Mouse (Mus musculus): ENCODE measurements around the gene B9d2.

The B9d2 gene

GRCm38 (mm10) chr7:25676085-25676781 is 4.3 kb upstream of the B9d2 start:
- H3K9me3 ChIP-seq (ENCODE audit: low read length): no peaks in the 10 kb centered on the region
- peaks cover 14% of the 10 kb centered on the region for H3K36me3 ChIP-seq (ENCODE audit: insufficient read depth, low read length)
- peaks cover 48% of the 10 kb centered on the region for H3K4me1 ChIP-seq (replicated peaks; ENCODE audit: low read depth, low read length)
- TF ChIP-seq NANOG (IDR thresholded peaks at IDR 0.05; ENCODE audit: borderline replicate concordance, low read length) (no peak), CTCF (conservative IDR thresholded peaks at IDR 0.05; ENCODE audit: low read length) (no peak), POU5F1 (IDR thresholded peaks at IDR 0.05; ENCODE audit: borderline replicate concordance, low read length) (no peak)
- H3K27me3 ChIP-seq (ENCODE audit: insufficient read depth, low read length): peaks cover 46% of the 10 kb centered on the region
- no peak overlapping the region for H3K4me3 ChIP-seq (replicated peaks; ENCODE audit: low read length)

- Histone ChIP-seq H3K4me1 (replicated peaks; ENCODE audit: low read depth, low read length) (peaks cover 48% of the 10 kb centered on the region), H3K4me3 (replicated peaks; ENCODE audit: low read length) (no peak overlapping the region), H3K9me3 (ENCODE audit: low read length) (no peaks in the 10 kb centered on the region), H3K36me3 (ENCODE audit: insufficient read depth, low read length) (peaks cover 6% of the 10 kb centered on the region), H3K27me3 (ENCODE audit: insufficient read depth, low read length) (peaks cover 46% of the 10 kb centered on the region)
- TF ChIP-seq CTCF (conservative IDR thresholded peaks at IDR 0.05; ENCODE audit: low read length) (no peak), POU5F1 (IDR thresholded peaks at IDR 0.05; ENCODE audit: borderline replicate concordance, low read length) (no peak), NANOG (IDR thresholded peaks at IDR 0.05; ENCODE audit: borderline replicate concordance, low read length) (no peak)
These were observed 3.6 kb upstream of the B9d2 start for GRCm38 (mm10) chr7:25677013-25677412.

- peaks cover 60% of the 10 kb centered on the region for H3K4me1 ChIP-seq (replicated peaks; ENCODE audit: low read depth, low read length)
- TF ChIP-seq CTCF (conservative IDR thresholded peaks at IDR 0.05; ENCODE audit: low read length) (no peak), POU5F1 (IDR thresholded peaks at IDR 0.05; ENCODE audit: borderline replicate concordance, low read length) (no peak), NANOG (IDR thresholded peaks at IDR 0.05; ENCODE audit: borderline replicate concordance, low read length) (no peak)
These were observed 609 bp upstream of the B9d2 start for GRCm38 (mm10) chr7:25679971-25680370.

GRCm38 (mm10) chr7:25681341-25682231 is 1.0 kb downstream of the B9d2 start:
- H3K36me3 ChIP-seq (ENCODE audit: insufficient read depth, low read length): peaks cover 5% of the 10 kb centered on the region; the same call in 1 of the 2 replicates
- no peaks in the 10 kb centered on the region for H3K9me3 ChIP-seq (ENCODE audit: low read length)
- H3K4me3 ChIP-seq (replicated peaks; ENCODE audit: low read length): no peak overlapping the region
- H3K27me3 ChIP-seq (ENCODE audit: insufficient read depth, low read length): peaks cover 31% of the 10 kb centered on the region
- TF ChIP-seq POU5F1 (IDR thresholded peaks at IDR 0.05; ENCODE audit: borderline replicate concordance, low read length): no peak
- TF ChIP-seq CTCF (conservative IDR thresholded peaks at IDR 0.05; ENCODE audit: low read length): no peak
- TF ChIP-seq NANOG (IDR thresholded peaks at IDR 0.05; ENCODE audit: borderline replicate concordance, low read length): no peak
- H3K4me1 ChIP-seq (replicated peaks; ENCODE audit: low read depth, low read length): peaks cover 62% of the 10 kb centered on the region

More at GRCm38 (mm10) chr7:25679971-25680370, 609 bp upstream of the B9d2 start:
- Histone ChIP-seq H3K27me3 (ENCODE audit: insufficient read depth, low read length) (peaks cover 30% of the 10 kb centered on the region), H3K4me3 (replicated peaks; ENCODE audit: low read length) (peak overlapping the region; percentile 95), H3K36me3 (ENCODE audit: insufficient read depth, low read length) (peaks cover 4% of the 10 kb centered on the region; the same call in 1 of the 2 replicates), H3K9me3 (ENCODE audit: low read length) (no peaks in the 10 kb centered on the region)

- TF ChIP-seq POU5F1 (IDR thresholded peaks at IDR 0.05; ENCODE audit: borderline replicate concordance, low read length): no peak
- TF ChIP-seq NANOG (IDR thresholded peaks at IDR 0.05; ENCODE audit: borderline replicate concordance, low read length): no peak
- no peak for TF ChIP-seq CTCF (conservative IDR thresholded peaks at IDR 0.05; ENCODE audit: low read length)
- no peak overlapping the region for H3K4me3 ChIP-seq (replicated peaks; ENCODE audit: low read length)
- peaks cover 46% of the 10 kb centered on the region for H3K27me3 ChIP-seq (ENCODE audit: insufficient read depth, low read length)
- peaks cover 68% of the 10 kb centered on the region for H3K4me1 ChIP-seq (replicated peaks; ENCODE audit: low read depth, low read length)
- no peaks in the 10 kb centered on the region for H3K9me3 ChIP-seq (ENCODE audit: low read length)
- H3K36me3 ChIP-seq (ENCODE audit: insufficient read depth, low read length): peaks cover 5% of the 10 kb centered on the region; the same call in 1 of the 2 replicates
These were observed 3.0 kb downstream of the B9d2 start for GRCm38 (mm10) chr7:25683474-25684180.

GRCm38 (mm10) chr7:25684659-25685058 is 4.1 kb downstream of the B9d2 start:
- Histone ChIP-seq H3K9me3 (ENCODE audit: low read length) (no peaks in the 10 kb centered on the region), H3K4me3 (replicated peaks; ENCODE audit: low read length) (no peak overlapping the region), H3K36me3 (ENCODE audit: insufficient read depth, low read length) (peaks cover 5% of the 10 kb centered on the region; the same call in 1 of the 2 replicates), H3K4me1 (replicated peaks; ENCODE audit: low read depth, low read length) (peaks cover 78% of the 10 kb centered on the region), H3K27me3 (ENCODE audit: insufficient read depth, low read length) (peaks cover 49% of the 10 kb centered on the region)
- TF ChIP-seq CTCF (conservative IDR thresholded peaks at IDR 0.05; ENCODE audit: low read length): no peak
- TF ChIP-seq NANOG (IDR thresholded peaks at IDR 0.05; ENCODE audit: borderline replicate concordance, low read length): no peak
- no peak for TF ChIP-seq POU5F1 (IDR thresholded peaks at IDR 0.05; ENCODE audit: borderline replicate concordance, low read length)

- peak overlapping the region; percentile 83 for H3K4me3 ChIP-seq (replicated peaks; ENCODE audit: low read length)
- TF ChIP-seq POU5F1 (IDR thresholded peaks at IDR 0.05; ENCODE audit: borderline replicate concordance, low read length) (no peak), NANOG (IDR thresholded peaks at IDR 0.05; ENCODE audit: borderline replicate concordance, low read length) (no peak), CTCF (conservative IDR thresholded peaks at IDR 0.05; ENCODE audit: low read length) (no peak)
- peaks cover 61% of the 10 kb centered on the region for H3K27me3 ChIP-seq (ENCODE audit: insufficient read depth, low read length)
- no peaks in the 10 kb centered on the region for H3K9me3 ChIP-seq (ENCODE audit: low read length)
- H3K4me1 ChIP-seq (replicated peaks; ENCODE audit: low read depth, low read length): peaks cover 79% of the 10 kb centered on the region
- H3K36me3 ChIP-seq (ENCODE audit: insufficient read depth, low read length): peaks cover 5% of the 10 kb centered on the region; the same call in 1 of the 2 replicates
These were observed 5.4 kb downstream of the B9d2 start for GRCm38 (mm10) chr7:25685926-25686470.

Data from E14TG2a.4 (cell line).